Mouse (Mus musculus) midbrain, embryonic 12.5 days (tissue): ENCODE measurements at regions not wholly inside any gene's neighbourhood (a gene's known extent, or its start where the extent isn't known, plus 50 kb on each side); places are given as distances from the start of the nearest gene placed in this dataset.

Experiments used
- ATAC-seq: fragments of 200-750 bp; cut with Nextera tagmentation; 2 replicates; pipeline ENCODE4 v1.8.0; 2017; ENCODE audit warnings: low read depth, moderate TSS enrichment, moderate library complexity; ENCODE audit not compliant: low FRiP score
- H3K27ac ChIP-seq: fragments of 300-500 bp; sonication (generic); replicated peaks from 2 replicates; pipeline ENCODE4 v1.5.1; 2016; ENCODE audit warnings: mild to moderate bottlenecking
- H3K27me3 ChIP-seq: fragments of 300-500 bp; sonication (generic); 2 replicates; pipeline ENCODE4 v1.6.1; 2016; ENCODE audit warnings: mild to moderate bottlenecking
- H3K36me3 ChIP-seq: fragments of 300-500 bp; sonication (generic); 2 replicates; pipeline ENCODE4 v1.6.1; 2016
- H3K4me1 ChIP-seq: fragments of 300-500 bp; sonication (generic); 2 replicates; pipeline ENCODE4 v1.6.1; 2016
- H3K4me2 ChIP-seq: fragments of 300-500 bp; sonication (generic); replicated peaks from 2 replicates; pipeline ENCODE4 v1.6.1; 2016; ENCODE audit warnings: mild to moderate bottlenecking, moderate library complexity
- H3K4me3 ChIP-seq: fragments of 300-500 bp; sonication (generic); 2 replicates; pipeline ENCODE4 v1.5.1; 2016; ENCODE audit warnings: mild to moderate bottlenecking
- H3K9ac ChIP-seq: fragments of 300-500 bp; sonication (generic); replicated peaks from 2 replicates; pipeline ENCODE4 v1.6.1; 2016; ENCODE audit warnings: mild to moderate bottlenecking, moderate library complexity
- H3K9me3 ChIP-seq: fragments of 300-500 bp; sonication (generic); 2 replicates; pipeline ENCODE4 v1.6.1; 2016; ENCODE audit warnings: mild to moderate bottlenecking
- WGBS: fragments of 180-500 bp; shearing (Covaris S2); methylation state at CpG from one replicate; pipeline ENCODE4 v1.1.7; 2016; 5-methylcytosine and 5-hydroxymethylcytosine counted together

- peaks cover 7% of the 10 kb centered on the region for H3K4me1 ChIP-seq
- no peak overlapping the region for H3K9ac ChIP-seq
- no peak overlapping the region for H3K4me3 ChIP-seq
- no peak overlapping the region for H3K27ac ChIP-seq
- no peaks in the 10 kb centered on the region for H3K27me3 ChIP-seq
- no peak overlapping the region for H3K4me2 ChIP-seq
- no peak for ATAC-seq
- WGBS = 89% methylated on average over 1 of the region's 1 CpGs
- H3K36me3 ChIP-seq = no peaks in the 10 kb centered on the region
- H3K9me3 ChIP-seq = no peaks in the 10 kb centered on the region
Measured at GRCm38 (mm10) chr2:45688996-45689395, 571.8 kb upstream of the Zeb2 start.

GRCm38 (mm10) chr2:45681251-45681650, 564.1 kb upstream of the Zeb2 start:
- no peak overlapping the region for H3K4me3 ChIP-seq
- H3K36me3 ChIP-seq = no peaks in the 10 kb centered on the region
- no peak for ATAC-seq
- 0 out of 2 replicates have a peak, but pooled peaks cover 2% of the 10 kb centered on the region for H3K4me1 ChIP-seq
- no peaks in the 10 kb centered on the region for H3K27me3 ChIP-seq
- H3K9ac ChIP-seq = no peak overlapping the region
- H3K27ac ChIP-seq = no peak overlapping the region
- H3K4me2 ChIP-seq = no peak overlapping the region
- no peaks in the 10 kb centered on the region for H3K9me3 ChIP-seq
- 84% methylated on average over 1 of the region's 1 CpGs for WGBS

- ATAC-seq = no peak
- 0 out of 2 replicates have a peak, but pooled peaks cover 2% of the 10 kb centered on the region for H3K4me1 ChIP-seq
- H3K9me3 ChIP-seq = no peaks in the 10 kb centered on the region
- no peaks in the 10 kb centered on the region for H3K27me3 ChIP-seq
- no peak overlapping the region for H3K27ac ChIP-seq
- H3K4me3 ChIP-seq = no peak overlapping the region
- no peak overlapping the region for H3K4me2 ChIP-seq
- WGBS = 82% methylated on average over 10 of the region's 10 CpGs
- H3K36me3 ChIP-seq = no peaks in the 10 kb centered on the region
- no peak overlapping the region for H3K9ac ChIP-seq
Measured at GRCm38 (mm10) chr2:45679101-45679895, 562.1 kb upstream of the Zeb2 start.

- Histone ChIP-seq H3K4me3 (no peak overlapping the region), H3K9ac (no peak overlapping the region), H3K27me3 (no peaks in the 10 kb centered on the region), H3K36me3 (no peaks in the 10 kb centered on the region), H3K4me2 (no peak overlapping the region), H3K9me3 (no peaks in the 10 kb centered on the region), H3K4me1 (0 out of 2 replicates have a peak, but pooled peaks cover 2% of the 10 kb centered on the region), H3K27ac (no peak overlapping the region)
- ATAC-seq = no peak
- WGBS = 69% methylated on average over 9 of the region's 9 CpGs
Measured at GRCm38 (mm10) chr2:45678685-45679084, 561.5 kb upstream of the Zeb2 start.

GRCm38 (mm10) chr2:45675776-45676175, 558.6 kb upstream of the Zeb2 start:
- Histone ChIP-seq H3K27ac (no peak overlapping the region), H3K9me3 (no peaks in the 10 kb centered on the region), H3K36me3 (no peaks in the 10 kb centered on the region), H3K4me2 (no peak overlapping the region), H3K9ac (no peak overlapping the region), H3K4me3 (no peak overlapping the region), H3K4me1 (0 out of 2 replicates have a peak, but pooled peaks cover 2% of the 10 kb centered on the region), H3K27me3 (no peaks in the 10 kb centered on the region)
- ATAC-seq = no peak
- WGBS = 75% methylated on average over 2 of the region's 2 CpGs

- H3K4me3 ChIP-seq = no peak overlapping the region
Measured at GRCm38 (mm10) chr2:45656011-45656410, 538.8 kb upstream of the Zeb2 start.

GRCm38 (mm10) chr2:45654693-45655092, 537.5 kb upstream of the Zeb2 start:
- H3K4me3 ChIP-seq = no peak overlapping the region
- H3K27me3 ChIP-seq = no peaks in the 10 kb centered on the region
- no peaks in the 10 kb centered on the region for H3K36me3 ChIP-seq
- no peaks in the 10 kb centered on the region for H3K4me1 ChIP-seq
- no peak overlapping the region for H3K9ac ChIP-seq
- H3K9me3 ChIP-seq = no peaks in the 10 kb centered on the region
- ATAC-seq = no peak
- H3K27ac ChIP-seq = no peak overlapping the region
- no peak overlapping the region for H3K4me2 ChIP-seq

More at GRCm38 (mm10) chr2:45656011-45656410, 538.8 kb upstream of the Zeb2 start:
- Histone ChIP-seq H3K36me3 (no peaks in the 10 kb centered on the region), H3K27ac (no peak overlapping the region), H3K27me3 (no peaks in the 10 kb centered on the region), H3K4me1 (no peaks in the 10 kb centered on the region), H3K9ac (no peak overlapping the region), H3K4me2 (no peak overlapping the region), H3K9me3 (no peaks in the 10 kb centered on the region)
- ATAC-seq = no peak
- 92% methylated on average over 1 of the region's 1 CpGs for WGBS

- H3K9ac ChIP-seq = no peak overlapping the region
- H3K9me3 ChIP-seq = no peaks in the 10 kb centered on the region
- ATAC-seq = no peak
- H3K27me3 ChIP-seq = no peaks in the 10 kb centered on the region
- 68% methylated on average over 3 of the region's 3 CpGs for whole genome bisulfite sequencing
- no peak overlapping the region for H3K27ac ChIP-seq
- H3K36me3 ChIP-seq = no peaks in the 10 kb centered on the region
- H3K4me3 ChIP-seq = no peak overlapping the region
- H3K4me1 ChIP-seq = no peaks in the 10 kb centered on the region
- H3K4me2 ChIP-seq = no peak overlapping the region
Measured at GRCm38 (mm10) chr2:45652977-45653376, 535.8 kb upstream of the Zeb2 start.

GRCm38 (mm10) chr2:45650271-45650985, 533.2 kb upstream of the Zeb2 start:
- Histone ChIP-seq H3K4me2 (no peak overlapping the region), H3K36me3 (no peaks in the 10 kb centered on the region)
- ATAC-seq = no peak

GRCm38 (mm10) chr2:45647846-45648245, 530.7 kb upstream of the Zeb2 start:
- H3K27ac ChIP-seq = no peak overlapping the region
- WGBS = 85% methylated on average over 3 of the region's 3 CpGs
- H3K4me1 ChIP-seq = no peaks in the 10 kb centered on the region
- H3K27me3 ChIP-seq = no peaks in the 10 kb centered on the region
- H3K4me3 ChIP-seq = no peak overlapping the region
- no peak overlapping the region for H3K4me2 ChIP-seq
- no peaks in the 10 kb centered on the region for H3K9me3 ChIP-seq
- H3K36me3 ChIP-seq = no peaks in the 10 kb centered on the region
- ATAC-seq = no peak
- H3K9ac ChIP-seq = no peak overlapping the region

More at GRCm38 (mm10) chr2:45650271-45650985, 533.2 kb upstream of the Zeb2 start:
- no peaks in the 10 kb centered on the region for H3K4me1 ChIP-seq
- no peak overlapping the region for H3K9ac ChIP-seq
- no peaks in the 10 kb centered on the region for H3K9me3 ChIP-seq
- no peak overlapping the region for H3K27ac ChIP-seq
- no peak overlapping the region for H3K4me3 ChIP-seq
- H3K27me3 ChIP-seq = no peaks in the 10 kb centered on the region
- WGBS = 76% methylated on average over 5 of the region's 5 CpGs

- H3K9me3 ChIP-seq = no peaks in the 10 kb centered on the region
- H3K36me3 ChIP-seq = no peaks in the 10 kb centered on the region
- H3K4me3 ChIP-seq = no peak overlapping the region
- H3K4me2 ChIP-seq = no peak overlapping the region
- peaks cover 8% of the 10 kb centered on the region; the same call in 1 of the 2 replicates for H3K4me1 ChIP-seq
- no peaks in the 10 kb centered on the region for H3K27me3 ChIP-seq
- H3K9ac ChIP-seq = no peak overlapping the region
- no peak for ATAC-seq
- 75% methylated on average over 7 of the region's 7 CpGs for WGBS
- H3K27ac ChIP-seq = no peak overlapping the region
Measured at GRCm38 (mm10) chr2:45630081-45630480, 512.9 kb upstream of the Zeb2 start.

GRCm38 (mm10) chr2:45629616-45630015, 512.4 kb upstream of the Zeb2 start:
- Histone ChIP-seq H3K4me1 (peaks cover 8% of the 10 kb centered on the region; the same call in 1 of the 2 replicates), H3K9ac (no peak overlapping the region)

More at GRCm38 (mm10) chr2:45629616-45630015, 512.4 kb upstream of the Zeb2 start:
- ATAC-seq = no peak
- 69% methylated on average over 3 of the region's 3 CpGs for WGBS
- H3K27me3 ChIP-seq = no peaks in the 10 kb centered on the region
- H3K36me3 ChIP-seq = no peaks in the 10 kb centered on the region
- H3K27ac ChIP-seq = no peak overlapping the region
- H3K4me2 ChIP-seq = no peak overlapping the region
- no peak overlapping the region for H3K4me3 ChIP-seq
- H3K9me3 ChIP-seq = no peaks in the 10 kb centered on the region
